Mouse (Mus musculus) cortical plate, adult 2 months (tissue): ENCODE results near the gene Ano8.

ENCODE experiments used
- CTCF ChIP-seq: fragments of 200-500 bp; IDR thresholded peaks from 2 replicates; pipeline ENCODE4 v1.5.1; 2011; ENCODE audit warnings: mild to moderate bottlenecking, control low read depth, low read length; ENCODE audit not compliant: insufficient read depth; ENCODE audit errors: extremely low read depth
- POLR2A ChIP-seq: fragments of 200-500 bp; IDR thresholded peaks from 2 replicates; pipeline ENCODE4 v1.6.1; 2011; ENCODE audit warnings: mild to moderate bottlenecking, low read length, control low read depth; ENCODE audit not compliant: insufficient read depth; ENCODE audit errors: extremely low read depth

- no peak for TF ChIP-seq CTCF
- no peak for TF ChIP-seq POLR2A
These were observed 24.5 kb downstream of the Ano8 start for GRCm38 (mm10) chr8:71461152-71461840.
